ENCODE assay signal across 9 mouse cellular contexts in the genomic region with DNA sequence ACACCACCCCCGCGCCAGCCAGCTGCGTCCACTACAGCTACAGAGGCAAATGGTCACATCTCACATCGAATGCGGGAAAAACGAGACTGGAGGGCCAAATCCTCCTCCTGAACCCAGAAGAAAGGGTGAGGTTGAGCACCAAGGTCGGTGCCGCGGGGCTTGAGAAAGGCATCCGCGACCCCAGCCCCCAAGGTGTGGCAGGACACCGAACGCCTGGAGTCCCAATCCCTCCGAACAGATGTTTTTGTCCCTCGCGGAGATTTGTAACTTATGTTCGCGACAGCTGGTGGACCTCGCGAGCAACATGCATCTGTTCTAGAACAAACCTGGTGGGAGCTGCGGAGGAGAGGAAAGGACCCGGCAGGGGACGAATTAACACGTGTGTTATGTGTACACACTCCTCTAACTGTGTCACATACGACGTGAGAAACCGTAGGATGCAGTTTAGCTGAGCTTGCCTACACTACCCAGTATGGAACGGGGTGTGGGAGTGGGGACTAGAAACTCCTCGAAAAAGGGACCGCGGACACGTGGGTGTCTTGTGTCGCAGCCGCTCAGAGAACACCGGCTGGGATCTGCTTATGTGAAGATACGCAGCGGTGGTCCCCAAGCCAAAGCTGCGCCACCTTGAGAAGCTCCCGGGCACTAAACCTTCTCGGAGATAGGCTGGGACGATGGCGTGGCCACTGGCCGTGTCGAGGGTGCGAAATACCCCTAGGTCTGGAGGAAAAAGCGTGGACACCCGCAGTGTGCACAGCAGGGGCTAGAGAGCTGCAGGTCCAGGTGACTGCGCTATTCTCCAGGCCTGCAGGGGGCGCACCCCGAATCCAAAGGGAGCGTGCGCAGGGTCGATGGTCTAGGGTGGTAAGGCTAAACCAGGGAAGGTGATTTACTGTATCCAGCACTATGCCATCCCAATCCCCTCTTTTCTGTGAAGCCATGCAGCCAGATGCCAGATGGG. TPM values are rescaled to one million over a fixed set of nuclear protein-coding genes. Genes with fewer than 3 reads are reported as not detected.
A peak's percentile ranks its signal among the peaks of the same experiment; 100 is the strongest.
DNase-seq lines count a peak whose midpoint lies in the region; ATAC-seq and TF ChIP-seq lines count a peak whose summit lies in the region.
"Had no signal": no experiment of that assay in that cellular context is flagged by ENCODE, and none has a peak within 500 bp of the region (broad histone marks: within the 10 kb centered on the region; RNA-seq: fewer than 3 reads in every experiment).

No protein-coding gene starts in this region.

- H3K4me2 ChIP-seq in heart, embryonic 13.5 days, result peak overlapping the region; percentile 35
- H3K4me2 ChIP-seq in embryonic facial prominence, embryonic 13.5 days, result peak overlapping the region; percentile 14; the same call in 1 of the 2 replicates
- 0 out of 2 replicates have a peak overlapping the region, but pooled peaks have one; percentile 10 for H3K4me2 ChIP-seq in limb, embryonic 14.5 days (replicated peaks; ENCODE audit: low read depth, low read length, severe bottlenecking)

- no peak overlapping the region for H3K9ac ChIP-seq in heart, embryonic 13.5 days
- H3K9ac ChIP-seq in embryonic facial prominence, embryonic 13.5 days, result no peak overlapping the region
- H3K9ac ChIP-seq in limb, embryonic 14.5 days (ENCODE audit: low read depth, low read length, severe bottlenecking), result no peak overlapping the region

- ATAC-seq in heart, embryonic 13.5 days (ENCODE audit: extremely low read depth, insufficient number of reproducible peaks, low FRiP score, low TSS enrichment), result no peak
- no peak for ATAC-seq in embryonic facial prominence, embryonic 13.5 days (ENCODE audit: insufficient number of reproducible peaks, insufficient read depth, low FRiP score, low TSS enrichment, low read depth)
- no peak for ATAC-seq in limb, embryonic 14.5 days (ENCODE audit: low FRiP score, low read depth)

- no peaks in the 10 kb centered on the region for H3K36me3 ChIP-seq in heart, embryonic 13.5 days
- H3K36me3 ChIP-seq in embryonic facial prominence, embryonic 13.5 days, result no peaks in the 10 kb centered on the region
- no peaks in the 10 kb centered on the region for H3K36me3 ChIP-seq in limb, embryonic 14.5 days (ENCODE audit: control insufficient read depth, insufficient read depth, low read length)

- H3K4me3 ChIP-seq in heart, embryonic 13.5 days, result peak overlapping the region; percentile 17
- 0 out of 2 replicates have a peak overlapping the region, but pooled peaks have one; percentile 7 for H3K4me3 ChIP-seq in embryonic facial prominence, embryonic 13.5 days
- H3K4me3 ChIP-seq in limb, embryonic 14.5 days (replicated peaks; ENCODE audit: low read length), result peak overlapping the region; percentile 18
- H3K4me3 ChIP-seq: myocyte had no signal

- no peak for TF ChIP-seq POLR2A in limb, embryonic 14.5 days (IDR thresholded peaks at IDR 0.05; ENCODE audit: borderline replicate concordance, extremely low read depth, insufficient read depth, insufficient read length)

- DNase-seq in heart, adult 8-10 months (ENCODE audit: low spot score), result no peak
- DNase-seq in ES-CJ7 (ENCODE audit: low read depth, low spot score), result peak; percentile 52
- DNase-seq in limb, embryonic 14.5 days (ENCODE audit: low spot score), result no peak
- no peak for DNase-seq in spleen, postnatal 36 days (ENCODE audit: low spot score in 2 of 2)
- no peak for DNase-seq in yolk sac, embryonic 10.5 days (ENCODE audit: low spot score)
- DNase-seq in urinary bladder, postnatal 14 days (ENCODE audit: low spot score), result no peak

- H3K27me3 ChIP-seq in heart, embryonic 13.5 days (replicated peaks), result peaks cover 89% of the 10 kb centered on the region
- H3K27me3 ChIP-seq in embryonic facial prominence, embryonic 13.5 days, result peaks cover 89% of the 10 kb centered on the region
- H3K27me3 ChIP-seq in limb, embryonic 14.5 days (ENCODE audit: control insufficient read depth, insufficient read depth, low read length), result peaks cover 65% of the 10 kb centered on the region

- H3K9me3 ChIP-seq in heart, embryonic 13.5 days, result 0 out of 2 replicates have a peak, but pooled peaks cover 2% of the 10 kb centered on the region
- H3K9me3 ChIP-seq in embryonic facial prominence, embryonic 13.5 days, result no peaks in the 10 kb centered on the region
- H3K9me3 ChIP-seq in limb, embryonic 14.5 days (ENCODE audit: control insufficient read depth, low read length), result no peaks in the 10 kb centered on the region

- 4% methylated on average over 53 of the region's 53 CpGs for WGBS in heart, embryonic 13.5 days
- WGBS in embryonic facial prominence, embryonic 13.5 days, result 4% methylated on average over 53 of the region's 53 CpGs
- 4% methylated on average over 52 of the region's 53 CpGs for WGBS in limb, embryonic 14.5 days

- no peak overlapping the region for H3K27ac ChIP-seq in heart, embryonic 13.5 days (replicated peaks)
- no peak overlapping the region for H3K27ac ChIP-seq in embryonic facial prominence, embryonic 13.5 days
- no peak overlapping the region for H3K27ac ChIP-seq in limb, embryonic 14.5 days (replicated peaks; ENCODE audit: low read depth, low read length)

- peaks cover 9% of the 10 kb centered on the region for H3K4me1 ChIP-seq in heart, embryonic 13.5 days
- peaks cover 9% of the 10 kb centered on the region; the same call in 1 of the 2 replicates for H3K4me1 ChIP-seq in embryonic facial prominence, embryonic 13.5 days
- H3K4me1 ChIP-seq in limb, embryonic 14.5 days (ENCODE audit: control insufficient read depth, insufficient read depth, low read length), result peaks cover 7% of the 10 kb centered on the region

RNA-seq across cellular contexts. Expression of gene Nkx6-1, which starts 16.8 kb away (rescaled TPM):
- 0.08 and 0.19 TPM in 2 replicates for polyA plus RNA-seq in heart, embryonic 13.5 days (2015; fragmentation: Nextera tagmentation; extraction: Ambion mirVana)
- under 1 TPM in 2 of 4 experiments, not detected in 2; 0.11 TPM for total RNA-seq in heart, adult 8-10 months (2022)
- 0.11 and 0.13 TPM in 2 replicates for polyA plus RNA-seq in embryonic facial prominence, embryonic 13.5 days (2015; fragmentation: Nextera tagmentation; extraction: Ambion mirVana)
- polyA plus RNA-seq in limb, embryonic 14.5 days (2012; rRNA removed), result 0.25 and 0.31 TPM in 2 replicates
- 0.10 TPM in 2 replicates for polyA plus RNA-seq in limb, embryonic 14.5 days (2014; fragmentation: Nextera tagmentation; extraction: Ambion mirVana)
- polyA plus RNA-seq: myocyte had no signal
